Mouse (Mus musculus) urinary bladder, adult 18-20 months (tissue): ENCODE data around the gene Tbx21.

Source experiments
- DNase-seq, 2 experiments: peaks; one replicate each; pipeline ENCODE4 v3.0.0; 2022; ENCODE audit warnings: low spot score in 2 of 2, mixed read lengths in 2 of 2

The Tbx21 gene

DNA sequence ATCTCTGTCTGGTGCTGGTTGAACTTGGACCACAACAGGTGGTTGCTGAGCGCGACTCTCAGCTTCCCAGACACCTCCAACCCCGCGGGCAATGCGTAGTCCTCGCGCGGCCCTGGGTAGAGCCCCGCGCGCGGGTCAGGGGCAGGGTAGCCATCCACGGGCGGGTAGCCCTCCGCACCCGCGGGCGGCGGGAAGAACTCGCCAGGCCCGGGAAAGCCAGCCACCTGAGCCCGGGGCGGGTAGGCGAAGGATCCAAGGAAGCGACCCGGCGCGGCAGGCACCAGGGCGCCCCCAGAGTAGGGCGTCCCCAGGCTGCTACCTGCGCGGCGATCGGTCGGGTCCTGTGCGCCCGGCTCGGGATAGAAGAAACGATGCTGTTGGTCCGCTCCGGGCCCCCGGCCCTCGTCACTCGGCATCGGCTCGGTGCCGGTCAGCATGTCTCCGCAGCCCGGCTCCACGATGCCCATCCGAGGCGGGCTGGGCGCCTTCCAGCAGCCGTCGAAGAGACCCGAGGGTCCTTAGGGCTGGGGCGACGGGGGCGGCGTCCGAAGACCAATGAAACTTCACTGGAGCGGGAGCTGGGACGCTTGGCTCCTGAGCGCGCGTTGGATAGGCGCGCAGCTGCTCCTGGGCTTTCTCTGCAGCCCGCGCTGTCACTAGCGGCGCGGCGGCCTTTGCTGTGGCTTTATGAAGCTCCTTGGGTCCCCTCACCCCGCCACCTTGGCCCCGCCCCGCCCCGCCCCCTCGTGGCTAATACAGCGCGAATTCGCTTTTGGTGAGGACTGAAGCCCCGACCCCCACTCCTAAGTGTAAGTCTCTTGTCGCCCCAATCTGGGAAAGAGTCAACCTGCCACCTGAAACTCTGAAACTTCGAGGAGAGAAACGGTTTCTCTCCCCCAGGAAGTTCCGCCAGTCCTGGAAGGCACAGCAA, at the start of gene Tbx21:
Gene Tbx21 (minus strand): TSS at position 661 of the 931 bp plus-strand sequence.
- DNase-seq, result peak in 1 of 2 experiments; percentile 24

GRCm38 (mm10) chr11:97160341-97160740, 45.2 kb upstream of the Tbx21 start:
- no peak for DNase-seq

DNA sequence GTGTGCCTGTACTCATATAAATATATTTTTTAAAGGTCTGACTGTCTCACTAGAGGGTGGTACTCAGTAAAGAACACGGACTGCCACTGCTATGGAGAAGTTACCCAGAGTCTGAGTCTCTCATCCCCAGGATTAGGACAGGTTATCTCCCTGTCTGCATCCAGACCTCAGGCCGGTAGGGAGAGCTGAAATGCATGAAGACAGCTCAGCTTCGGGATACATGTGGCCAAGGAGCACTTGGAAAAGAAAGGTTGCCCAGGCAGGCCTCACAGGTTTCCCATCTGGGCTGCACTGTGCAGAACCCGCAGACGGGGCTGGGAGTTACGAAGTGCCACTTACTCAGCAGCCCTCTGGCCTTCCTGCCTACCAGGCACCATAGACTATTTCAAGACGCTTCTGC, 41.9 kb upstream of the Tbx21 start:
- DNase-seq, result no peak

- DNase-seq, result no peak
These were observed 37.6 kb upstream of the Tbx21 start for GRCm38 (mm10) chr11:97152662-97153287.

- DNase-seq, result no peak
These were observed 36.9 kb upstream of the Tbx21 start for GRCm38 (mm10) chr11:97152023-97152426.

GRCm38 (mm10) chr11:97151343-97151801, 36.2 kb upstream of the Tbx21 start, which contains the start of gene Tbkbp1:
TSS of gene Tbkbp1 (minus strand) at chr11:97151495.
- DNase-seq, result no peak

GRCm38 (mm10) chr11:97150411-97151330, 35.5 kb upstream of the Tbx21 start:
- DNase-seq, result no peak

GRCm38 (mm10) chr11:97149995-97150410, 34.9 kb upstream of the Tbx21 start:
- DNase-seq, result no peak

DNA sequence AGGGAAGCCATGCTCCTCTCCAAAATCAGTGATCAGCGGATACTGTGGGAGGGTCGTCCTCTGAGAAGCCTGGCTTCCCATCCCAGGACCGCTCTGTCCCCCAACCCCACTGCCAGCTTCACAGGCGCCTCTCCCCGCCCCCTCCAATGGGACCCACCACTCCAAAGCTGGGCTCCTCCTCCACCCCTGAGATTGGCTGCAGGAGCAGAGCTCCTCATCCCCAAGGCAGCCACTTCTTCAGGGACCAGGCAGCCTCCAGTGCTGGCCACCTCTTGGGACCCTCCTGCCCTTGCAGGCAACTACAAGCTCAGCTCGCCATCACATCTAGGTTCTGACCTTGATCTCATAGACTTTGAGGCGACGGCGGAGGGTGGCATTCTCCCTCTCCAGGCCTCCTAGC, 33.9 kb upstream of the Tbx21 start:
- no peak for DNase-seq

DNA sequence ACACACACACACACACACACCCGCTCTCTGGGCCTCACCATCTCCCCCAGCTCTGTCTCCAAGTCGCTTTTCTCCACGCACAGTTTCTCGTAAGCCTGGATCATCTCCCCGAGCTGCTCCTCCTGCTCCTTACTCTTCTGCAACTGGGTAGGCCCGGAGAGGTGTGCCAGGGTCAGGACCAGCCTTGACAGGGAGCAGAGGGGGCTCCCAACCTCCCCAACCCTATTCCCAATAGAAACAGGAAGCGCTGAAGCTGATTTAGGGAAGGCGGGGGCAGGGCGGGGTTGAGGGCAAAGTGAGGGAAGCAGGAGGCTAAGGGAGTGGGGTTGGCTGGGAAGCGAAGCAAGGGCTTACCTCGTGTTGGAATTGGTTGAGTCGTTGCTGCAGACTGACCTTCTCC, 33.5 kb upstream of the Tbx21 start:
- DNase-seq, result no peak

DNA sequence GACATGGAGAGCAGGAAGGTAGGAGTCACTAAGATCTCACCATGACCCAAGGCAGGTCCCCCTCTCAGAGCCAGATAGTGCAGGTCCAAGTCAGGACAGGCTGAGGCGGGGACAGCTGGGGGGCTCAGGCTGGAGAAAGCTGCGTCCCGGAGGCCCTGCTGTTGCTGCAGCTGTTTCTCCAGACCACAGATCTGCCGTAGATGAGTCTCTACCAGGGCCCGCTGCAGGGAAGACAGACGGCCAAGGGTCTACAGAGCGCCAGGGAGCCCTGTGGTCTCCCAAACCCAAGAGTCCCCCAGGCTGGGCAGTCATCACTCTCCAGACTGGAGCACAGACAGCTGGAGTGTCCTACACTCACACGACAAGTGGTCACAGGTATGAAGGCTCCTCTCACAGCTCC, 32.2 kb upstream of the Tbx21 start:
- DNase-seq, result no peak

DNA sequence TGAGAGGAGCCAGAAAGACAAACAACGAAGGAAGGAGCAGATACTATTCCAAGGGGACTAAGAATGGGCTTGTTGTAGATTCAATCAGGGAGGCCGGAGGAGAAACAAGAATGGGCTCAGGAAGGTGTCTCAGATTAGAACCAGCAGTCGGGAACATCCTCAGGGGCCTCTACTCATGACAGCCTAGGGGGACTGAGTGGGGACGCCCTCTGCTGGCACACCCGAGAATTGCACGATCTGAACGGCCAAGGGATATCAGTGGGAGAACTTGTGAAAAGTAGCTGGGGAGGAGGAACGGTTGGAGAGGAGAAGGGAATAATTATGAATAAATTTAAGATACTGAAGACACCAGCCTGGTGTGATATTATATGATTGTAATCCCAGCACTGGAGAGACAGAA, 31.6 kb upstream of the Tbx21 start:
- DNase-seq, result peak in 1 of 2 experiments; percentile 73

DNA sequence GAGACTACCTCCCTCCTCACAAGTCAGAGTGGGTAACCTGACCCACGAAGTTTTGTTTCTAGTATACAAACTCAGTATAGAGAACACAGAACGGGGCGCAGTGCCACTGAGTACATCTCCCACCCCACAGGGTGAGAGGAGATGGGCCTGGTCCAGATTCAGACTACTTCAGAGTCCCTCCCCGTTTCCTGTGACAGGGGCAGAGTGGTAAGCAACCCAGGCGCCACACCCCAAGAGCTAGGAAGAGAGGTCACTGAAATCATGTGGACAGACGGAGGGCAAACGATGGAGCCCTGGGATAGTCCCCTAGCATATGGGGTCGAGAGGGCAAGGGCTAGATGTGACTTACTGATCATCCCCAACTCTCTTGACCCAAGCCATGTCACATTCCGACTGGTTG, 30.8 kb upstream of the Tbx21 start:
- DNase-seq, result no peak

GRCm38 (mm10) chr11:97145320-97145719, 30.2 kb upstream of the Tbx21 start:
- no peak for DNase-seq

GRCm38 (mm10) chr11:97143196-97143900, 28.2 kb upstream of the Tbx21 start:
- DNase-seq, result no peak

DNA sequence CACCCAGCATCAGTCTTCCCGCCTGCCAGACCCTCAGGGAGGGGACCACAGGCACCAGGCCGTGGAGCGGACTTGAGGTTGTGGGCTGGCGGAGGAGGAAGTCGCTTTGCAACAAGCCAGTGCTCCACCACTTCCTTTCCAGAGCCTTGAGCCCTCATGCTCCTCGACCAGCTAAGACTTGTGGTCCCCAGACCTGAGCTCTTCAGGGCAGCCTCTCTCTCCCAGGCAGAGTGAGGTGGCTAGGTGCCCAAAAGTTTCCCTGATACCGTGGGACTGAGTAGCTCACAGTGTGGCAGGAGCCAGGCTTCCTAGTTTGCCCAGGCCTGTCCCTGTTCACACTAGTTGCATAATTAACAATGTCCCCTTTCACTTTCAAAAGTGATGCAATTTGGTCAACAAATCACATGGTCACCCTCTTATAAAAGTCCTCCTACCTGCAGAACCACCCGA, 27.1 kb upstream of the Tbx21 start:
- DNase-seq, result peak in 1 of 2 experiments; percentile 70

DNA sequence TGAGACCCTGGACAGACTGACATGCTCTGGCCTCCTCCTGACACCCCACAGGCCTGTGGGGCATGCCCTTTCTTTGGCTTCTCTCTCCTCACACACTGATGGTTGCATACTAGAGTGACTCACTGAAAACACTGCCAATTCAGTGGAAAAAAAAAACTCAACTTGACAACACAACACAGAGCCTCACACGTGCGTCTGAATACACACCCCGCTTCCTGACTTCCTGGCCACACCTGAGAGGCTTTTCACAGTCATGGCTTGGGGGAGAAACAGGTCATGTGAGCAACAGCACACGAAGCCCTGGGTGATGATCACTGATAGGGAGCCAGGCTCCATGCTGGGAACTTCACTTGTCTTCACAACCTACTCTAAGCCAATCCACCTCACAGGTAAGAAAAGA, 25.7 kb upstream of the Tbx21 start:
- DNase-seq, result no peak

GRCm38 (mm10) chr11:97139256-97139655, 24.1 kb upstream of the Tbx21 start:
- DNase-seq, result peak in 1 of 2 experiments; percentile 34

DNA sequence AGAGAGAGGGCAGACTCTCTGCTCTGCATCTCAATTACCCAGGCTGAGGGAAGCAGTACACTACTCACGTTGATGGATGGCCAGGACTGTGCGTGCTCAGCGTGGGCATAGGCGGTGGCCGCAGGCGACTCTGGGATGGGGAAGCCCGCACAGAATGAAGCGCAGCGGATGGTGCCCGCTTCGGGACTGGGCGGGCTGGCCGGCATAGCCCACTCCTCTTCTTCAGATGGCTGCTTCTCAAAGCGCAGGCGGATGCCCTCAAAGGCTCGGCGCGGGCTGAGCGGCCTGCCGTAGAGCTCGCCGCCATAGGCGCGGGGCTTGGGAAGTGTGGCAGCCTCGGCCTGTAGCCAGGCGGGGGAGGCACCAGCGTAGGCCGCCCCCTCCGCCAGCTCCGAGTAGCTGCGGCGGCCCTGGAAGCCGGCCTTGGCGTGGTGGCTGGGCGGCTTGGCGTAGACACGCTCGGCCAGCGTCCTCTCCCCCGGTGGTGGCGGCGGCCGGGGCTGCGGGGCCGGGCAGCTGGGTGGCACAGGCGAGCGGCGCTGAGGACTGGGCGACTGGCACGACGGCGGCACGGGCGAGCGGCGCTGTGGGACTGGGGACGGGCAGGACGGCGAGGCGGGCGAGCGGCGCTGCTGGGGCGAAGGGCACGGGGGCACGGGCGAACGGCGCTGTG, 23.6 kb upstream of the Tbx21 start:
- DNase-seq, result peak in 1 of 2 experiments; percentile 51

DNA sequence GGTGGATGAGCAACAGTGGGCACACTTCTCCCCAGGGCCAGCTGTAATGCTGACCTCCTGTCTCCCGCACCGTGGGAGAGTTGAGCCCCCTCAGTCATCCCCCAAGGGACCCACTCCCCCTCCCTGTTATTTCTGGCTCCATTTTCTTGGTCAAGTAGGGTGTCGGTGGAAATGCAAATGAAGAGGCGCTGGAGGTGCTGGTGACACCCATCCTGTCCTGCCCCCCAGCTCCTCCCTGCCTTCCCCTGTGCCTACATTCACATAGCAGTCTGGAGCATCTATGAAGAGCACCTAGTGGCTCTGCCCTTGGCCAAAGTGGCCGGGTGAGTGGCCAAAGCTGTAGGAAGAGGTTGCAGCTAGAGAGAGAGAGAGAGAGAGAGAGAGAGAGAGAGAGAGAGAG, 18.1 kb upstream of the Tbx21 start:
- DNase-seq, result no peak
